Mouse (Mus musculus) heart, adult 2 months (tissue): ENCODE measurements around the gene Pnliprp2. TPM values are rescaled to one million over a fixed set of nuclear protein-coding genes. Genes with fewer than 3 reads are reported as not detected.
A peak's percentile ranks its signal among the peaks of the same experiment; 100 is the strongest.

Experiments used
- DNase-seq, 2 experiments: peaks; one replicate each; pipeline ENCODE4 v3.0.0; 2021
- H3K27ac ChIP-seq: fragments of 200-600 bp; 2 replicates; pipeline ENCODE4 v1.8.1; 2022
- H3K27me3 ChIP-seq: fragments of 200-500 bp; 2 replicates; pipeline ENCODE4 v1.6.1; 2012; ENCODE audit warnings: mild to moderate bottlenecking, low read length, inconsistent platforms, mixed read lengths; ENCODE audit not compliant: control insufficient read depth, insufficient read depth
- H3K36me3 ChIP-seq: fragments of 200-500 bp; 2 replicates; pipeline ENCODE4 v1.6.1; 2012; ENCODE audit warnings: low read length, inconsistent platforms; ENCODE audit not compliant: control insufficient read depth, insufficient read depth
- H3K4me1 ChIP-seq: fragments of 200-500 bp; 2 replicates; pipeline ENCODE4 v1.6.1; 2011; ENCODE audit warnings: low read length; ENCODE audit not compliant: control insufficient read depth, insufficient read depth
- H3K4me3 ChIP-seq: fragments of 200-600 bp; 2 replicates; pipeline ENCODE4 v1.8.1; 2022
- H3K79me2 ChIP-seq: fragments of 200-500 bp; replicated peaks from 2 replicates; pipeline ENCODE4 v1.6.1; 2012; ENCODE audit warnings: mild to moderate bottlenecking, inconsistent platforms, low read length, moderate library complexity, mixed read lengths; ENCODE audit not compliant: control insufficient read depth, insufficient read depth
- H3K9ac ChIP-seq: fragments of 200-500 bp; 2 replicates; pipeline ENCODE4 v1.6.1; 2012; ENCODE audit warnings: low read depth, mild to moderate bottlenecking, control low read depth, inconsistent platforms, low read length, mixed read lengths
- CTCF ChIP-seq: fragments of 200-600 bp; IDR thresholded peaks from 2 replicates; pipeline ENCODE4 v1.8.1; 2022; ENCODE audit warnings: antibody characterized with exemption, mild to moderate bottlenecking, moderate library complexity
- EP300 ChIP-seq: fragments of 200-500 bp; IDR thresholded peaks from 2 replicates; pipeline ENCODE4 v1.6.1; 2011; ENCODE audit warnings: low read depth, low read length, control low read depth; ENCODE audit not compliant: insufficient read depth
- POLR2A ChIP-seq: fragments of 200-500 bp; IDR thresholded peaks from 2 replicates; pipeline ENCODE4 v1.6.1; 2011; ENCODE audit warnings: mild to moderate bottlenecking, low read depth, low read length, control low read depth; ENCODE audit not compliant: insufficient read depth
- WGBS: fragments of 180-500 bp; shearing (Covaris S2); methylation state at CpG from one replicate; pipeline ENCODE4 v1.1.7; 2018; 5-methylcytosine and 5-hydroxymethylcytosine counted together
- intact Hi-C: fragments of 180-260 bp; cut with DNase I; formaldehyde crosslinking; loops from one replicate; pipeline ENCODE4 v1.15.1; 2025
- polyA plus RNA-seq: library from polyadenylated mRNA; depleted of rRNA; stranded (reverse); fragments of >200 nt; gene quantifications from 2 replicates; pipeline ENCODE4 v1.2.3, GENCODE M21; 2012; rRNA removed
- total RNA-seq, 2 experiments: library from RNA; stranded (reverse); gene quantifications; 2 replicates each; pipeline ENCODE4 v1.2.3; 2021

Gene Pnliprp2
- total and polyA plus RNA-seq, 3 experiments = not detected

- peaks cover 17% of the 10 kb centered on the region for H3K4me1 ChIP-seq
- no peak for TF ChIP-seq EP300
- TF ChIP-seq CTCF = no peak
- no peak for TF ChIP-seq POLR2A
- intact Hi-C loops = no loop called here
- H3K79me2 ChIP-seq = no peaks in the 10 kb centered on the region
- 34% methylated on average over 17 of the region's 17 CpGs for WGBS
- H3K27me3 ChIP-seq = no peaks in the 10 kb centered on the region
- no peaks in the 10 kb centered on the region for H3K36me3 ChIP-seq
- no peak overlapping the region for H3K4me3 ChIP-seq
- peak; percentile 63 to 71 for DNase-seq
- H3K27ac ChIP-seq = peak overlapping the region; percentile 75
- no peak overlapping the region for H3K9ac ChIP-seq
Measured at GRCm38 (mm10) chr19:58816453-58817041, 57.0 kb downstream of the Pnliprp2 start.

- intact Hi-C loops = no loop called here
- DNase-seq = no peak
- Histone ChIP-seq H3K9ac (no peak overlapping the region), H3K79me2 (no peaks in the 10 kb centered on the region), H3K27ac (peak overlapping the region; percentile 75), H3K36me3 (no peaks in the 10 kb centered on the region), H3K27me3 (no peaks in the 10 kb centered on the region), H3K4me3 (no peak overlapping the region), H3K4me1 (peaks cover 18% of the 10 kb centered on the region)
- no peak for TF ChIP-seq CTCF
- 72% methylated on average over 11 of the region's 11 CpGs for WGBS
Measured at GRCm38 (mm10) chr19:58817398-58817797, 57.9 kb downstream of the Pnliprp2 start.

GRCm38 (mm10) chr19:58818571-58819415 is 59.3 kb downstream of the Pnliprp2 start:
- no peaks in the 10 kb centered on the region for H3K27me3 ChIP-seq
- no peaks in the 10 kb centered on the region for H3K79me2 ChIP-seq
- peaks cover 18% of the 10 kb centered on the region for H3K4me1 ChIP-seq
- WGBS = 20% methylated on average over 14 of the region's 14 CpGs
- TF ChIP-seq POLR2A (0 out of 2 replicates have a peak, but pooled peaks have one; percentile 21), EP300 (no peak)
- intact Hi-C loops = no loop called here
- no peaks in the 10 kb centered on the region for H3K36me3 ChIP-seq
- DNase-seq = peak; percentile 39 to 48
- H3K9ac ChIP-seq = no peak overlapping the region; the same call in 1 of the 2 replicates
- peak overlapping the region; percentile 75 for H3K27ac ChIP-seq
- no peak overlapping the region for H3K4me3 ChIP-seq

GRCm38 (mm10) chr19:58822454-58823200 is 63.1 kb downstream of the Pnliprp2 start:
- Histone ChIP-seq H3K9ac (no peak overlapping the region), H3K4me3 (no peak overlapping the region), H3K36me3 (no peaks in the 10 kb centered on the region), H3K79me2 (no peaks in the 10 kb centered on the region), H3K4me1 (peaks cover 8% of the 10 kb centered on the region), H3K27ac (peak overlapping the region; percentile 86), H3K27me3 (no peaks in the 10 kb centered on the region)
- TF ChIP-seq CTCF (no peak), POLR2A (0 out of 2 replicates have a peak, but pooled peaks have one; percentile 32), EP300 (peak; percentile 71)
- DNase-seq = peak; percentile 77 to 89
- intact Hi-C loops = no loop called here
- 52% methylated on average over 20 of the region's 20 CpGs for WGBS

DNA sequence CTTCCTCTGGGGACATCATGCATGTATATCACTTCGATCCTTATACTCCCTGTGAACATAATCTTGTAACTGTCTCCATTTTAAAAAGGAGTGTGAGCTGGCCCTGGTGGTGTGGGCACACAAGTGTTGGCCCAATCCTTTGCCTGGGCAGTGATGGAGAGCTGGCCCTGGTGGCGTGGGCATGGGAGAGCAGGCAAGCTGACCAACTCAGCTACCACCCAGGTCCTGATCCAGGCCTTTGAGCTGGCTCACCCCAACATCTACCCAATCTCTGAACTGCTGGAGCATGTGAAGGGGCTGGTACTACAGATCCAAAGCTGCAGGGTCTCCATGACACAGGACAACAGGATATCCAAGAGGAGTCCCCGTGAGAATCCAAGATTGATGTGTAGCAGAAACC is 63.8 kb downstream of the Pnliprp2 start:
- H3K36me3 ChIP-seq = no peaks in the 10 kb centered on the region
- no peaks in the 10 kb centered on the region for H3K27me3 ChIP-seq
- WGBS = 85% methylated on average over 3 of the region's 3 CpGs
- H3K9ac ChIP-seq = no peak overlapping the region
- TF ChIP-seq EP300 (no peak), POLR2A (no peak)
- no peak overlapping the region for H3K4me3 ChIP-seq
- intact Hi-C loops = no loop called here
- no peak for DNase-seq
- no peaks in the 10 kb centered on the region for H3K79me2 ChIP-seq
- peaks cover 8% of the 10 kb centered on the region for H3K4me1 ChIP-seq
- H3K27ac ChIP-seq = peak overlapping the region; percentile 86; the same call in 1 of the 2 replicates

DNA sequence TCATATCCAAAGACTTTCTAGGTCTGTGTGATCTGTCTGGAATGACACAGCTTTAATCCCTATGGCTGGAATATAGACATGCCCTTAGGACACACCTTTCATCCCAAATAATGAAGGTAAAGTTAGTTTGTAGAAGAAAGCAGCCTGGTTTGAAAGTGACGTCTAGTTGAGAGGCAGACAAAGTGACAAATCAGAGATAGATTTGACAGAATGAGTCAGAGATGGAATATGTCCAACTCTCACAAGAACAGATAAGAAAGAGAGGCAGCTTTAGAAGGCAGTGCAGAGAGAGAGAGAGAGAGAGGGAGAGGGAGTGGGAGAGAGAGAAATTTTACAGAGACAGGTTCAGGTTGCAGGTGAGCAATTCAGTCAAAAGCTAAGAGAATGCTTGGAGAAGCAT is 64.8 kb downstream of the Pnliprp2 start:
- intact Hi-C loops = no loop called here
- Histone ChIP-seq H3K27ac (no peak overlapping the region), H3K27me3 (no peaks in the 10 kb centered on the region), H3K79me2 (no peaks in the 10 kb centered on the region), H3K9ac (no peak overlapping the region), H3K36me3 (no peaks in the 10 kb centered on the region), H3K4me1 (peaks cover 3% of the 10 kb centered on the region; the same call in 1 of the 2 replicates), H3K4me3 (no peak overlapping the region)
- DNase-seq = no peak
- no peak for TF ChIP-seq EP300
- TF ChIP-seq POLR2A = no peak
- TF ChIP-seq CTCF = no peak
- WGBS = 30% methylated on average over 1 of the region's 1 CpGs

Other genes starting within 250 kb of the Pnliprp2 start
- not detected for gene Ccdc172, start 247.7 kb upstream of the Pnliprp2 start, total RNA-seq
- gene Ccdc172, start 247.7 kb upstream of the Pnliprp2 start, polyA plus RNA-seq = not detected in 2 replicates
- not detected for gene Pnlip, start 107.2 kb upstream of the Pnliprp2 start, total RNA-seq
- 0.29 TPM in 1 of 2 replicates, not detected in the other for gene Pnlip, start 107.2 kb upstream of the Pnliprp2 start, polyA plus RNA-seq
- gene Pnliprp1, start 30.8 kb upstream of the Pnliprp2 start, total RNA-seq = not detected
- 0.68 TPM in 1 of 2 replicates, not detected in the other for gene Pnliprp1, start 30.8 kb upstream of the Pnliprp2 start, polyA plus RNA-seq
- not detected for gene 1700019N19Rik, start 34.7 kb downstream of the Pnliprp2 start, total RNA-seq
- 0.29 TPM in 2 replicates for gene 1700019N19Rik, start 34.7 kb downstream of the Pnliprp2 start, polyA plus RNA-seq
- gene Eno4, start 183.7 kb downstream of the Pnliprp2 start, total RNA-seq = not detected
- gene Eno4, start 183.7 kb downstream of the Pnliprp2 start, polyA plus RNA-seq = 0.27 TPM in 1 of 2 replicates, not detected in the other
- 10 to 100 TPM; 14.7 to 17.7 TPM for gene Hspa12a, start 183.9 kb downstream of the Pnliprp2 start, total RNA-seq
- 12.2 and 21.8 TPM in 2 replicates for gene Hspa12a, start 183.9 kb downstream of the Pnliprp2 start, polyA plus RNA-seq